Mouse (Mus musculus) erythroid progenitor cell, adult 5-6 weeks (primary cell): ENCODE data around the gene Blm. TPM values are rescaled to one million over a fixed set of nuclear protein-coding genes. Genes with fewer than 3 reads are reported as not detected.
A peak's percentile ranks its signal among the peaks of the same experiment; 100 is the strongest.

ENCODE experiments used
- ATAC-seq: replicated peaks from 2 replicates; pipeline ENCODE4 v1.8.0; 2016; ENCODE audit warnings: moderate number of reproducible peaks, mild to moderate bottlenecking, moderate TSS enrichment, inconsistent platforms; ENCODE audit not compliant: poor library complexity, low FRiP score, severe bottlenecking
- total RNA-seq, 2 experiments: library from RNA; stranded (forward) in 1 of 2; stranded (reverse) in 1 of 2; fragments of 150-400 nt in 1 of 2; fragments of 186-747, 209-891 nt in 1 of 2; gene quantifications; 2 replicates each; pipeline versions ENCODE4 v1.2.3 to v1.2.4; 2015 to 2017; ENCODE audit warnings: low replicate concordance in 2 of 2

Blm gene
- total RNA-seq, 2 experiments from 2014 or later: 224 to 327 TPM

- ATAC-seq: no peak
Measured at GRCm38 (mm10) chr7:80468851-80469250, 66.1 kb downstream of the Blm start.

- ATAC-seq: no peak
Measured at GRCm38 (mm10) chr7:80467334-80467733, 67.6 kb downstream of the Blm start.

GRCm38 (mm10) chr7:80464831-80465230 is 70.1 kb downstream of the Blm start:
- no peak for ATAC-seq

GRCm38 (mm10) chr7:80461891-80462290 is 73.0 kb downstream of the Blm start:
- no peak for ATAC-seq

- no peak for ATAC-seq
Measured at GRCm38 (mm10) chr7:80460892-80461291, 74.0 kb downstream of the Blm start.

GRCm38 (mm10) chr7:80460199-80460598 is 74.7 kb downstream of the Blm start:
- no peak for ATAC-seq

GRCm38 (mm10) chr7:80457831-80458343 is 77.0 kb downstream of the Blm start:
- no peak for ATAC-seq

- no peak for ATAC-seq
Measured at GRCm38 (mm10) chr7:80457241-80457640, 77.7 kb downstream of the Blm start.

GRCm38 (mm10) chr7:80456327-80456726 is 78.6 kb downstream of the Blm start:
- ATAC-seq: no peak

- ATAC-seq: no peak
Measured at GRCm38 (mm10) chr7:80455505-80456160, 79.3 kb downstream of the Blm start.

- ATAC-seq: no peak
Measured at GRCm38 (mm10) chr7:80454786-80455185, 80.1 kb downstream of the Blm start.

- no peak for ATAC-seq
Measured at GRCm38 (mm10) chr7:80453997-80454396, 80.9 kb downstream of the Blm start.

GRCm38 (mm10) chr7:80453121-80453520 is 81.8 kb downstream of the Blm start:
- no peak for ATAC-seq

GRCm38 (mm10) chr7:80452241-80452640 is 82.7 kb downstream of the Blm start:
- no peak for ATAC-seq

- no peak for ATAC-seq
Measured at GRCm38 (mm10) chr7:80451550-80452232, 83.2 kb downstream of the Blm start.

GRCm38 (mm10) chr7:80450354-80450753 is 84.6 kb downstream of the Blm start:
- ATAC-seq: no peak

- no peak for ATAC-seq
Measured at GRCm38 (mm10) chr7:80449620-80450091, 85.3 kb downstream of the Blm start.

GRCm38 (mm10) chr7:80447336-80447735 is 87.6 kb downstream of the Blm start:
- peak; percentile 61 for ATAC-seq

- ATAC-seq: peak; percentile 15; the same call in 1 of the 2 replicates
Measured at GRCm38 (mm10) chr7:80446221-80446878, 88.6 kb downstream of the Blm start.

GRCm38 (mm10) chr7:80445492-80445891 is 89.4 kb downstream of the Blm start:
- ATAC-seq: peak; percentile 68
